Mouse (Mus musculus) 416B (cell line): ENCODE data around the gene Sema4b.

Experiments used
- DNase-seq: peaks from one replicate; pipeline ENCODE4 v3.0.0; 2011; ENCODE audit warnings: low read depth

The Sema4b gene

DNA sequence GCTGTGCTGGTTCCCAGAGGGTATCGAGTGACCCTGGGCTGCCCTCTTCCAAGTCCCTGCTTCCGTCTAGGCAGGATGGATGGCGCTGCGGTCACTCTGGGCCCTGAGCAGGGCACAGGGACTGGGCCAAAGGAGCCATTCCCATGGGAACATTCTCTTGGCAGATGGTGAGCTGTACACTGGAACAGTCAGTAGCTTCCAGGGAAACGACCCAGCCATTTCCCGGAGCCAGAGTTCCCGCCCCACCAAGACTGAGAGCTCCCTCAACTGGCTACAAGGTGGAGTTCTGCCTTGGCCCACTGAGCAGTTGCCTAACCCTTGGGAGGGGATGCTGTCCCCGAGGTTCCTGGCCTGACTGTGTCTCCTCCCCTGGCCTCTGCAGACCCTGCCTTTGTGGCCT is 29.9 kb downstream of the Sema4b start:
- DNase-seq, result no peak

DNA sequence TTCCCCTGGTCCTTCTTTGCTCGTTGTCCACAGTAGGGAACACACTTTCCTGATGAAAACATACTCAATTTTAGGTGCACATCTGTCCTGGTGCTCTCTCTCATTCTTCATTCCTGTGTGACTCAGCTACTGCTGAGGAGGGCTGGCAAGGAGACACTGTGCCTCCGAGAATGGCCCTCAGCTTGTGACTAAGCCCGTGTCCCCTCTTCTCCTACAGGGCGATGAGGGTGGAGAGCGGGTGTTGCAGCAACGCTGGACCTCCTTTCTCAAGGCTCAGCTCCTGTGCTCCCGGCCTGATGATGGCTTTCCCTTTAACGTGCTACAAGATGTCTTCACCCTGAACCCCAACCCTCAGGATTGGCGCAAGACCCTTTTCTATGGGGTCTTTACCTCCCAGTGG is 32.0 kb downstream of the Sema4b start:
- DNase-seq, result no peak

DNA sequence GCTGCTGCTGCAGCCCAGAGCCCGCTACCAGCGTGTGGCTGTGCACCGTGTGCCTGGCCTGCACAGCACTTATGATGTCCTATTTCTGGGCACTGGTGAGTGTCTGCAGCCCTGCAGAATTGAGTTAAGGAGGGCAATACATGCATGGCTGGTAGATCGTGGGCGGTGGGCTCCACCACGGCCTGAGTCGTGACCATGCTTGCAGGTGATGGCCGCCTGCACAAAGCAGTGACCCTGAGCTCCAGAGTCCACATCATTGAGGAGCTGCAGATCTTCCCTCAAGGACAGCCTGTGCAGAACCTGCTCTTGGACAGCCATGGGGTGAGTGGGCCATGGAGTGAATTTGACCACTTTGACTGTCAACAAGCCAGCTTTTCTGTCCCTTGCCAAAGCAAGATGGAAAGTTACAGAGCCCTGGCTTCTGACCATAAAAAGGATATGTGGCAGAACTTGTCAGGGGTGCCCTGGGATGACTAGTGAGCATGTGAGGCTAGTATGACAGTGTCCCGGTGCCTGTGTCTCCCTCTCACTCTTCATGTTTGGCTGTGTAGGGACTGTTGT is 33.7 kb downstream of the Sema4b start:
- no peak for DNase-seq

DNA sequence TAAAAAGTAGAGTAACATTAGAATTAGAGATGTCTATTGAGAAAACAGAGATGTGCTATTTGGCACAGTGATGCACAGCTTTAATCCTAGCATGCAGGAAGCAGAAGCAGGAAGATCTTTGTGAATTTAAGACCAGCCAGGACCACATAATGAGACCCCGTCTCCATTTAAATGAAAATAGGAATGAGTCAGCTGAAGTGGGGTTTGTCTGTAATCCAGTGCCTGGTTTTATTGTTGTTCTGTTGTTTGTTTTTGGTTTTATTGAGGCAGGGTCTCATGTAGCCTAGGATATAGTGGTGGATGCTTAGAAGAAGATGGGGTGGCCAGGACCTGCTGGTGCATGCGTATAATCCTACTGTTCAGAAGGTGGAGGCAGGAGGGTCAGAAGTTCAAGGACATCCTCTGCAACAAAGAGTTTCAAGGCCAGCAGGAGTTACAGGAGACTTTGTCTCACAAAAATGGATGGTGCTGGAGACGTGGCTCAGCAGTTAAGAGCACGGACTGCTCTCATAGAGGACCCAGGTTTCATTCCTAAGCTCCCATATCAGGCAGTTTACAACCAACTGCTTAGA is 34.6 kb downstream of the Sema4b start:
- DNase-seq, result no peak

DNA sequence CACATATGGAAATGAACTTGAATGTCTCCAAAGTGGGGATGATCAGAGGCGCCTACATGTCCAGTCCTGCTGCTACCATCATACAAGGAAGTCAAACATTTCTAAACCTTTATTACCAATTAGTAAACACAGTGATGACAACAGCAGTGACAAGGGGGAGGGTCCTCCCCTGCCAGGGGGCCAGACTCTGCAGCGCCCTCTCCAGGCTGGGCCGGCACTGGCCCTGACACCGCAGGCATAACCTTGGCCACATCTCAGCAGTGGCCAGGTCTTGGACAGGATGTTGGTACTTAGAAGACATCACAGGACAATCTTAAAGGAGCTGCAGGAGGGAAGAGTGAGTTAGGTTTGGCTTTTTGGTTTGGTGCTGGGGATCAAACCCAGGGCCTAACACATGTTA is 40.4 kb downstream of the Sema4b start:
- no peak for DNase-seq

DNA sequence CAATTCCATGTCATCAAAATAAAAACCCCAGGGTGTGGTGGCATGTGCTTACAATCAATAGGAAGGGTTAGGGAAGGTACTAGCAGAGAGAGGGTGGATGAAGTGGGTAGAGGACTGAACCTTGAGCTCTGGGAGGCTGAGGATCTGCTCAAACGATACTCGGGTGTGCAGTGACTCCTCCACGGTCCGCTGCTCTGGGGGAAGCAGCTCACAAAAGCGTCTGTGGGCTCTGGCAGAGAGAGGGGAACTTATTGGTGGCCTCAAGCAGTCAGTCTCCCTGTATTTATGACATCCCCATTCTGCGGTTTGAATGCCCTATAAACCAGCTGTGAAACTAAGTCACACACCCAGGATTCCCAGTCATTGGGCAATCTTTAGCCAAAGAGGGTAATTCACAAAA is 43.6 kb downstream of the Sema4b start:
- no peak for DNase-seq

DNA sequence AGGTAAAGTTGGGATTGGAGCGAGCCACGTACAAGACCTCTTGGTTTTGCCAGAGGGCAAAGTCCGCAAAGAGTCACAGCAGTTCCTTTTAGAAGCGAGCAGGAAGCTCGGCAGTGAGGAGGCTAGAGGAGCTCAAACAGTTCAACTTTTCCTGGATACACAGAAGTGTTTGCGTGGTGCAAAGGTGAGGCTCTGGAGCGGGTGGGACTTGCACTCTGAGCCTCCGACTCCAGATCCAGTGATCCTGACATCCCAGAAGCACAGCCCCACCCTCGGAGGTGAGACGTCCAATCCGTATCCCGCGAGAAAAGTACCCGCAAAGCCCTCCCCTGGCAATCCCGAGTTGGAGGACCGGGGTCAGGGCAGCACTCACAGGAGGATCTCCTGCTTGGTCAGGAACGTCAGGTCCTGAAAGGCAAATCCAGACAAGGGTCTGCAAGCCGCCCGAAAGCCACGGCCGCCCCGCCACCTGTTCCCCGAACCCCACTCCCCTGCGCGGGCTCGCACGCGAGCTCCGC is 45.4 kb downstream of the Sema4b start:
- peak; percentile 41 for DNase-seq

DNA sequence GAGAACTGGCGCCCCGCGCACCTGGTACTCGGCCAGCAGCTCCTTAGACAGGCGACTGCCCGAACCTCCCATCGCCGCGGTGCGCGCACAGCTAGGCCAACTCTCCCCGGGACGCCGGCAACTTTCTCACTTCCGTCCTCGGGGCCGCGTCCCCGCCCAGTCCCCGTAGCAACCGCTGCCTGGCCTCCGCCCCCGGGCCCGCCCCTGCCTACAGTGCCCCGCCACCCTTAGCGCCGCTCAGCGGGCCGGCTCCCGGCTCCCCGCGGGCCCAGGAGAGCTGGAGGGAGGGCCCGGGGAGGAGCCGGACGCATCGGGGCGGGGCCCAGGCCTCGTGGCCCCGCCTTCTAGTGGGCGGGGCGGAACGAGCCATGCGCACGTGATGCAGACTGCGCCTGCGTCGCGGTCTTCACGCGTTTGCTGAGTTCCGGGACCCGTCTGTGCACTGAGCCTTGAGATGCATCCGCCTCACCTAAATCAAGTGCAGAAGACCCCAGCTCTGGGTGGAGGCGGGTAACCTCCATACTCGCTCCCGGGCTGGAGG is 45.9 kb downstream of the Sema4b start, which contains the start of the genes Cib1 and Gdpgp1:
Cib1 (minus strand) TSS at position 325 of the 541 bp plus-strand sequence.
Gdpgp1 (plus strand) TSS at position 377 of the 541 bp plus-strand sequence.
- peak; percentile 94 for DNase-seq

DNA sequence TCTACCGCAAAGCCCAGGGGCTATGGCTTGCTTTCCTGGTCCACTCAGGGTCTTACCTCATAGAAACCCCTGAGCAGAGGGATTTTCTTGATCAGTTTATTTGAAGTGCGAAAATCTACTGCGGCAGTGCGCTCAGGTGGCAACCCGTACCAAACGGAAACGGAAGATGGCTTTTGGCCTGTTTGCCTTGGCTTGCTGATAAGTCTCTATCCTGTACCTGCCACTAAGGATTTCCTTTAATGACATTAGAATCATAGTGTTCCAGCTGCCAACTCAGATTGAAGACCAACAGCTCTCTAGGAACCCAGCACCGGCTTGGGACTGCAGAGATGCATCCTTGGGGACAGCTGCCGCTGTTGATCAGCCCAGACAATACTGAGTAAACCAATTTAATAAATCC is 47.2 kb downstream of the Sema4b start:
- peak; percentile 53 for DNase-seq

DNA sequence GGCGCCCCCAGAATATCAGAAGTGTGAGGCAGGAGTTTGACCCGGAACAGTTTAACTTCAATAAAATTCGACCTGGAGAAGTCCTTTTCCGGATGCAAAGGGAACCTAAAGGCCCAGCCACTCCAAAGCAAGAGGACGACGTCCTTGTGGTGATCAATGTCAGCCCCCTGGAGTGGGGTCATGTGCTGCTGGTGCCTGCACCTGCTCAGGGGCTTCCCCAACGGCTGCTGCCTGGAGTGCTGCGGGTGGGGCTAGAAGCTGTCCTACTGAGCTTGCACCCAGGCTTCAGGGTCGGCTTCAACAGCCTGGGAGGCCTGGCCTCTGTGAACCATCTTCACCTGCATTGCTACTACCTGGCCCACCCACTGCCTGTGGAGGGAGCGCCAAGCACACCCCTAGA is 51.9 kb downstream of the Sema4b start:
- no peak for DNase-seq

DNA sequence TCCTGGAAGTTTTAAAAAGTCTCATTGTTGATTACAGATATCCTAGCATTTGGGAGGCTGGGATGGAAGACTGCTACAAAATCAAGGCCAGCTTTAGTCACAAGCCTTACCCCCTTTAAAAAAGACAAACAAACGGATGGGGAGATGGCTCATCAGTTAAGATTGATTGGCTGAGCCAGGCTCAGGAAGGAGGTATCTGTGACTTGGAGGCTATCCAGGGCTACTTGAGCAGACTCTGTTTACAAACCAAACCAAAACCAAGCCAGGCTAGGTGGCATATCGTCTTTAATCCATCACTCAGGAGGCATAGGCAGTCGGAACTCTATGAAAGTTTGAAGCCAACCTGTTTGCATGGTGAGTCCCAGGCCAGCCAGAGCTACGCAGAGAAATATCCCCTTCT is 55.0 kb downstream of the Sema4b start:
- DNase-seq, result no peak

DNA sequence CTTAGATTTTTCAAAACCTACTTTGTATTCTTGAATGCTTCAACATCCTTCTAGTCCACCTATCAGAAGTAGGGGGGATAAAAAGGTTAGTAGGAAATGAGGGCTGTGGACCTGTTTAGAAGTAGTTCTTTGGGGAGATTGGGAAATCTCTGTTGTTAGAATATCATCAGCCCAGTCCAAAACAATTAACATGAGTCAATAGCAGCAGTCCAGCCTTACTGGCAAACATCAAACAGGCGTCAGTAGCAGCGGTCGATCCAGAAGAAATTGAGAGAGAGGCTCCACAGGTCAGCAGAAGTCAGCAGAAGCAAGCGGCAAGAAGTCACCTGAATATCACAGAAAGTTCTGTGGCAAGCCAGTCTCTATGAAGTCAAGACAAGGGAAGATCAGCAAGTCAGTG is 58.2 kb downstream of the Sema4b start:
- no peak for DNase-seq

DNA sequence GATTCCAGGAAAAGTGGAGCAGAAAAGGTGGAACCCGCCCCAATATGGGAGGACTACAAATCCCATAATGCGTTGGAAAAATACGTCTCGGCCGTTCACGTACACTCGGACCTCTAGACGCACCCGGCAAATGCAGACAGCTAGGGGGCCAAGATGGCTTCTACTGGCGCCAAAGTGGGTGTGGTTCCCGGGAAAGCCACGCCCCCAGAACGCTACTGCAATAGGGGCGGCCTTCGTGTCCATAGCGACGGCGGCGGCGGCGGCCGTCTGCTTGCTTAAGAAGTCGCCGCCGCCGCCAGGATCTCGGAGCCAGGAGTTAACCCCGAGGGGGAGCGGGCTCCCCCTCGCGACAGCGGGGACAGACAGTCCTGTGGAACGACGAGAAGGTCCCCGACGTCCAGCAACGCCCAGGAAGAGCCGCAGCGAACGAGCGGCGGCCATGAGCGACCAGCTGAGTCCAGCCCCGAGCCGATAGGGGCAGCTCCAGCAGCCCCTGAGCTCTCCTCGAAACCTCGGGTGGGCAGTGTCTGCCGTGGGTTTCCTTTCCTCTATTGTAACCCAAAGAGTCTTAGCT is 59.6 kb downstream of the Sema4b start, which contains the start of gene Ttll13:
Ttll13 (plus strand) TSS at position 229 of the 574 bp plus-strand sequence.
- peak; percentile 99 for DNase-seq

DNA sequence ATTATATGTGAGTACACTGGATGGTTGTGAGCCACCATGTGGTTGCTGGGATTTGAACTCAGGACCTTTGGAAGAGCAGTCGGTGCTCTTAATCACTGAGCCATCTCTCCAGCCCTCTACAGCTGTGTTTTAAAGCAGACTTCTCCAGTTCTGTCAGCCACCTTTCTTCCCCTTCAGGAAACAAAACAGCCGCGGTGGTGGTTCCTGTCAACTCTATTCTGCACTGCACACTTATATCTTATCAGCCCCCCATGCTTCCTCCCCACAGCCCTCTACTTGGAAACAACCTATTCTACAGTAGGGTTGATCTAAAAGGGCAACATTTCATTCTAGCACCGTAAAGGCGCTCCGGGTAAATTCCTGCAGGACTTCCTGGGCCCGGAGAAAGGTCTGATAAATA is 60.2 kb downstream of the Sema4b start:
- peak; percentile 63 for DNase-seq

DNA sequence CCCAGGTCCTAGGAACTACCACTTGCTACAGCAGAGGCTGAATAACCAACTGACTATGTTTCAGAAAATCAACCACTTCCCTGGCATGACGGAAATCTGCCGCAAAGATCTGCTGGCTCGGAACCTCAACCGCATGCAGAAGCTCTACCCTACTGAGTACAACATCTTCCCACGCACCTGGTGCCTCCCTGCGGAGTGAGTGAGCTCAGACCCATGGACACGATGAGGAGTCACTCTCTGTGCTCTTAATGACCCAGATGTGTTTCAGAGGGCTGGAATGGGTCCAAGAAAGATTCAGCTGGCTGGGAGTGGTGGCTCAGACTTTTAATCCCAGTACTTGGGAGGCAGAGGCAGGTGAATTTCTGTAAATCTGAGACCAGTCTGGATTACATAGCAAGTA is 65.8 kb downstream of the Sema4b start:
- no peak for DNase-seq

DNA sequence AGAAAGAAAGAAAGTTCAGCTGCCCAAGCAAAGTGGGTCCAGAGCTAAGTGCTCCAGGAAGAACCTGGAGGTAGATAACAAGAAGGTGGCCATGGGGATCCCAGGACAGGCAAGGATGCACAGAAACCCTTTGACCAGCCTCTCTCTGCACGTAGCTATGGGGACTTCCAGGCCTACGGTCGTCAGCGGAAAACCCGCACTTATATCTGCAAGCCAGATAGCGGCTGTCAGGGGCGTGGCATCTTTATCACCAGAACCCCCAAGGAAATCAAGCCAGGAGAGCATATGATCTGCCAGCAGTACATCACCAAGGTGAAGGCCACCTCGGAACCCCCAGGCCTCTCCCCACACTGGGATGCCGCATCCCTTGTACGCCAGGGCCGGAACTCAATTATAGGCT is 66.2 kb downstream of the Sema4b start:
- no peak for DNase-seq

DNA sequence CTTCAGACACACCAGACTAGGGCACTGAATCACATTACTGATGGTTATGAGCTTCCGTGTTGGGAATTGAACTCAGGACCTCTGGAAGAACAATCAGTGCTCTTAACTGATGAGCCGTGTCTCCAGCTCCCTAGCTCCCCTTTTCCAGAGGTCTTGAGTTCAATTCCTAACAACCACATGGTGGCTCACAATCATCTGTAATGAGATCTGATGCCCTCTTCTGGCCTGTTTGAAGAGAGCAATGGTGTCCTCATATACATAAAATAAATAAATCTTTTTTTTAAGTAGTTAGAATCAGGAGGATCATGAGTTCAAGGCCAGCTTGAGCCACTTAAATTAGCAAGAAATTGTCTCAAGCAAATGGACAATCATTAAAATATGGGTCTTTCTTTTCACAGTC is 69.3 kb downstream of the Sema4b start:
- peak; percentile 45 for DNase-seq

DNA sequence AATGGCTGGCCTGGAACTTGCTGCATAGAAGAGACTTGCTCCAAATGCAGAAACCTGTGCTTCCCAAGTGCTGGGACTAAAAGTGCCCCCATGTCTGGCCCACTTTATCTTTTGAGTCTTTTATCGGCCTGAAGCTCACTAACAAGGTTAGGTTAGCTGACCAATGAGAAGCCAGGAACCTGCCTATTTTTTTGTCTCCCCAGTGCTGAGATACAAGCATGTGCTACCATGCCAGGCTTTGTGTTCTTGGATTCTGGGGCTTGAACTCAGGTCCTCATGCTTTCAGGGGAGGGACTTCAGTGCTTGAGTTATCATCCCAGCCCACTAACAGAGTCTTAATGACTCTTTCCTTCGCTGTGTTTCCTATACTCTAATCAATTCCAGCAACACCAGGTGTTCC is 71.1 kb downstream of the Sema4b start:
- DNase-seq, result no peak

DNA sequence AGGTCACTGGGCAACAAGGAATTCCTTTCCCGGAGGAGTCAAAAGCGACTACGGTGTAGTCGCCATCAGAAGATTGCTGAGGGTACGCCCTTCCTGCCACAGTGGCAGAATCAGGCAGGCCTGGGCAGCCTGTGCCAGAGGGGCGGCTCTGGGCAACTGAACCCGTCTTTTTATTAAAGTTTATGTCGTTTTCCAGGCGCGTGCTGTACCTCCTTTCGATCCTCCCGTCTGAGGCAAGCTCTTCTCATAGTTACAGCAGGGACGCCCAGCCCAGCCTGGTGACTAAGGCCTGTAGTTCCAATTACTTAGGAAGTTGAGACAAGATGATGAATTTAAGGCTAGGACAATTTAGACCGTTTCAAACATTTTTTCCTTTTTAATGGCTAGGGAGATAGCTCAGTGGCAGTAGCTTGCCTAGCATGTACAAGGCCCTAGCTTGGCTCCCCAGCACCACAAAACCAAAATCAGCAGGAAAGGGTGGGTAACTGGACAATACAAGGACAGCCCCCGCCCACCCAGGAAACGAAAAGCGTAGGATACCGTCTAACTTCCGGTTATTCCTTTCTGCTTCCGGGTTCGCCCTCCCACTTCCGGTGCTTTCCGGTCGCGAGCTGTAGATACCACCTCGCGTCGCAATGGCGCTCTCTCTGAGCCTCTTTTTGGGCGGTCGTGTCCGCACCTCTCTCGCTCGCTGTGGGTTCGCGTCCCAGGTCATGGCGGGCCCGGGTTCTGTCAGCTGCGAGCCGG is 74.2 kb downstream of the Sema4b start, which contains the start of gene Ngrn:
Ngrn (plus strand) TSS at position 591 of the 747 bp plus-strand sequence.
- DNase-seq, result peak; percentile 94

DNA sequence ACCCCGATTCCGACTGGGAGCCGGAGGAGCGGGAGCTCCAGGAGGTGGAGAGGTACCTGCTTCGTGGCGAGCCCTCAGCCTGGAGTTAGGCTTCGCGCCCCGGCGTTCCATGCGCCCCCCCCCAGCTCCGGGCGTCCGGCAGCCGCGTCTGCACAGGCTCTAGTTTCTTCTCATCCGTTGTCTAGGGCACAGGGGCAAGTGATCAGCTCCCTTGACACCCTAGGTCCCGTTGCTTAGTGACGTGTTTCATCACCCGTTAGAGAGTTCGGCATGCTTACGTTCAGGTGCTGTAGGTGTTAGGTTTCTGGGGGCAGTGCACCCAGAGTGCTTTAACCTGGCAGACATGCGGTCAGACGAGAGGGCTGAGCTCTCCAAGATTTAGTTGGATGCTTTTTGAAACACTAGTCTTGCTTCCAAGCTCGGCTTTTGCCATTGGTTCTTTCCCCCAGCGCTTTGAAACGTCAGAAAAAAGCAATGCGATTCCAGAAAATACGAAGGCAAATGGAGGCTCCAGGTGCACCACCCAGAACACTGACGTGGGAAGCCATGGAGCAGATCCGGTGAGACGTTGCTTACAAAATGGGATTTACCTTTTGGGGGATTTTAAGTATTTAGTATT is 74.8 kb downstream of the Sema4b start:
- peak; percentile 57 for DNase-seq

DNA sequence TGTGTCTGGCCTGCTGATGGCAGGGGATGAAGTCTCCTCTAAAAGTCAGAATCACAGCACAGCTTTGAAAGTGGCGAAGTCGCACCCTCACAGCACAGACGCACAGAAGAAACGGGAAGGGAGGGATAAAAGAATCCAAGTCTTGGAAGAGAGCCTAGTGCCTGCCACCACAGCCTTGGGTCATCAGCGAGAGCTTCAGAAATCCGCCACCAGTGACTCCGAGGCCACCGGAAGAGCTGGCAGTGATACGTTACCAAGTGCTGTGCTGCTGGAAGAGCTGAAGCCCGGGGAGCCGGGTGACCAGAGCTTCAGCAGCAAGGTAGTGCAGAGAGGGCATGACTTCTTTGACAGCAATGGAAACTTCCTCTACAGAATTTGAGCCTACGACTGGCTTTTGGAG is 78.0 kb downstream of the Sema4b start:
- DNase-seq, result no peak

DNA sequence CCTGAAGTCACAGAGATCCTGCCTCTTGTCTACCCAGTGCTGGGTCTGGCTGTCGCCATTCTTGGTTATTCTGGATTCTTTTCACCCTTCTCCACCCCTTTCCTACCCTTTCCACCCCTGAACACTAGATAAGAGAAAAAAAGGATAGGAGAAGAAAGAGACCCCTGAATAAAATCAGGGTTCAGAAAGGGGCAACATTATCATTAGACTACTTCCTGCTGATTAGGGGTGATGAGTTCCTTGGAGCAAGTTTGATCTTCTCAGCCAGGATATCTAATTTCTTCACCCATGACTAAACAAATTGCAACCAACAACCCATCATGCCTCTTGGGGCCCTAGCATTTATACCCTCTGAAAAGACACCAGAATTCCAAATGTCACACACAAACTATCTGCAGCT is 81.1 kb downstream of the Sema4b start:
- DNase-seq, result no peak
